Mouse (Mus musculus): ENCODE data around the gene Dazap1.

- TF ChIP-seq CHD2 (IDR thresholded peaks at IDR 0.05; ENCODE audit: low read depth, low read length) (no peak), HCFC1 (IDR thresholded peaks at IDR 0.05; ENCODE audit: borderline replicate concordance, insufficient read depth, low read length) (no peak), ZNF384 (IDR thresholded peaks at IDR 0.05; ENCODE audit: low read depth, low read length) (no peak), ZC3H11A (IDR thresholded peaks at IDR 0.05; ENCODE audit: borderline replicate concordance, low read depth, low read length) (no peak), MAFK (IDR thresholded peaks at IDR 0.05; ENCODE audit: insufficient read depth, low read depth, low read length) (no peak)
Observed at GRCm38 (mm10) chr10:80301256-80302081, 40.2 kb downstream of the Dazap1 start.

Data from ES-E14 (cell line).